In genomic region chr9:62343192-62343903, GRCm38 (mm10) we compare ENCODE assay signal across 8 mouse cellular contexts. TPM values are rescaled to one million over a fixed set of nuclear protein-coding genes. Genes with fewer than 3 reads are reported as not detected.
DNase-seq lines count a peak whose midpoint lies in the region; ATAC-seq and TF ChIP-seq lines count a peak whose summit lies in the region.

No protein-coding gene starts in this region.

- H3K4me1 ChIP-seq in cortical plate, adult 2 months (ENCODE audit: control insufficient read depth, insufficient read depth, low read length), result peaks cover 4% of the 10 kb centered on the region; the same call in 1 of the 2 replicates

- H3K4me3 ChIP-seq in cortical plate, adult 2 months (ENCODE audit: insufficient read depth, low read length), result peak overlapping the region; percentile 94

- DNase-seq in cerebellum, adult 18-20 months, result peak; percentile 63 to 78
- DNase-seq in cerebellum, adult 11 months, result no peak
- peak; percentile 78 for DNase-seq in gastrocnemius, postnatal 25 days
- peak; percentile 77 for DNase-seq in left cerebral cortex, postnatal 36 days (ENCODE audit: low spot score in 2 of 2)
- DNase-seq in right cerebral cortex, postnatal 4 days, result peak; percentile 82

- ATAC-seq in inflammation-experienced regulatory T-cells, adult 6 months, result peak; percentile 22
- ATAC-seq in megakaryocyte-erythroid progenitor cell, adult 5-6 weeks (replicated peaks; ENCODE audit: low FRiP score, low TSS enrichment, poor library complexity, severe bottlenecking), result 0 out of 2 replicates have a peak, but pooled peaks have one; percentile 27

- H3K27ac ChIP-seq in cortical plate, adult 2 months (ENCODE audit: insufficient read depth, low read length), result peak overlapping the region; percentile 97

- intact Hi-C loops in left cerebral cortex, postnatal 36 days (cut with DNase I), result loop anchor here (5.0 kb wide), 3 partner anchors 74 to 209 kb away; no protein-coding TSS in a partner anchor

- TF ChIP-seq CTCF in cortical plate, adult 2 months (IDR thresholded peaks at IDR 0.05; ENCODE audit: extremely low read depth, insufficient read depth, low read length), result no peak

- 0 out of 2 replicates have a peak, but pooled peaks have one; percentile 4 for TF ChIP-seq POLR2A in cortical plate, adult 2 months (IDR thresholded peaks at IDR 0.05; ENCODE audit: extremely low read depth, insufficient read depth, low read length)

RNA-seq across cellular contexts. Expression of gene Anp32a, which starts 2.3 kb away (rescaled TPM):
- polyA plus RNA-seq in cortical plate, adult 2 months (2012; rRNA removed), result 344 and 411 TPM in 2 replicates
- total RNA-seq in gastrocnemius, postnatal 25 days (2021), result 10 to 100 TPM; 59.4 to 67.3 TPM
- polyA plus RNA-seq in inflammation-experienced regulatory T-cells, adult 6 months (2017; shearing (Covaris generic)), result 100 to 1,000 TPM in 2 of 3 experiments, 10 to 100 TPM in 1; 81.5 to 158 (median 100) TPM
- 100 to 1,000 TPM; 232 to 281 TPM for total RNA-seq in left cerebral cortex, postnatal 36 days (2021)
- 205 and 266 TPM in 2 replicates for total RNA-seq in megakaryocyte-erythroid progenitor cell, adult 5-6 weeks (2014; fragmentation: Nextera tagmentation)
- 606 and 1,097 TPM in 2 replicates for total RNA-seq in megakaryocyte-erythroid progenitor cell, adult 5-6 weeks (2017)
